Mouse (Mus musculus): ENCODE data around the gene Cenpx.

GRCm38 (mm10) chr11:120695641-120696040, 17.9 kb downstream of the Cenpx start:
- TF ChIP-seq CTCF (IDR thresholded peaks at IDR 0.05; ENCODE audit: low read depth, low read length), result no peak
- no peak for TF ChIP-seq POLR2A (IDR thresholded peaks at IDR 0.05; ENCODE audit: extremely low read depth, insufficient read depth, low read length)

All from liver, adult 2 months (tissue).